Mouse (Mus musculus): ENCODE data around the gene Tac2. TPM values are rescaled to one million over a fixed set of nuclear protein-coding genes. Genes with fewer than 3 reads are reported as not detected.

Tac2 gene
- 0.41 and 0.44 TPM in 2 replicates for polyA plus RNA-seq (2014; fragmentation: Nextera tagmentation; extraction: Ambion mirVana)

- H3K4me1 ChIP-seq (replicated peaks; ENCODE audit: control insufficient read depth, insufficient read depth, low read length) = peaks cover 15% of the 10 kb centered on the region
- WGBS = 81% methylated on average over 3 of the region's 3 CpGs
- H3K36me3 ChIP-seq (replicated peaks; ENCODE audit: control insufficient read depth, insufficient read depth) = no peaks in the 10 kb centered on the region
- no peak within 1 kb of the TSS for H3K4me3 ChIP-seq (replicated peaks; ENCODE audit: low read length)
- no peaks in the 10 kb centered on the region for H3K27me3 ChIP-seq (ENCODE audit: control insufficient read depth, insufficient read depth, low read length)
- H3K27ac ChIP-seq = no peak within 1 kb of the TSS
- H3K9ac ChIP-seq = no peak within 1 kb of the TSS
- no peak for DNase-seq (ENCODE audit: low spot score)
- H3K4me2 ChIP-seq (replicated peaks) = no peak within 1 kb of the TSS
- H3K9me3 ChIP-seq (ENCODE audit: control insufficient read depth, low read length) = no peaks in the 10 kb centered on the region
- no peak for ATAC-seq (ENCODE audit: low FRiP score)
Observed at GRCm38 (mm10) chr10:127724178-127724577, at the start of gene Tac2. TSS of gene Tac2 (plus strand) at chr10:127724478.

- peak; percentile 79 for DNase-seq (ENCODE audit: low spot score)
Observed at GRCm38 (mm10) chr10:127674794-127675522, 49.3 kb upstream of the Tac2 start.

GRCm38 (mm10) chr10:127675859-127676398 is 48.3 kb upstream of the Tac2 start:
- Histone ChIP-seq H3K9me3 (ENCODE audit: control insufficient read depth, low read length) (no peaks in the 10 kb centered on the region), H3K27ac (peak overlapping the region; percentile 44; the same call in 1 of the 2 replicates), H3K9ac (peak overlapping the region; percentile 51; the same call in 1 of the 2 replicates), H3K36me3 (replicated peaks; ENCODE audit: control insufficient read depth, insufficient read depth) (no peaks in the 10 kb centered on the region), H3K4me3 (replicated peaks; ENCODE audit: low read length) (peak overlapping the region; percentile 81), H3K4me2 (replicated peaks) (peak overlapping the region; percentile 91), H3K4me1 (replicated peaks; ENCODE audit: control insufficient read depth, insufficient read depth, low read length) (peaks cover 10% of the 10 kb centered on the region), H3K27me3 (ENCODE audit: control insufficient read depth, insufficient read depth, low read length) (no peaks in the 10 kb centered on the region)
- ATAC-seq (ENCODE audit: low FRiP score) (no peak), DNase-seq (ENCODE audit: low spot score) (no peak)
- 56% methylated on average over 5 of the region's 5 CpGs for WGBS

More at GRCm38 (mm10) chr10:127674794-127675522, 49.3 kb upstream of the Tac2 start:
- no peak; the same call in 1 of the 2 replicates for ATAC-seq (ENCODE audit: low FRiP score)
- Histone ChIP-seq H3K4me1 (replicated peaks; ENCODE audit: control insufficient read depth, insufficient read depth, low read length) (peaks cover 10% of the 10 kb centered on the region), H3K27ac (no peak overlapping the region), H3K4me2 (replicated peaks) (no peak overlapping the region), H3K36me3 (replicated peaks; ENCODE audit: control insufficient read depth, insufficient read depth) (no peaks in the 10 kb centered on the region), H3K9me3 (ENCODE audit: control insufficient read depth, low read length) (no peaks in the 10 kb centered on the region), H3K27me3 (ENCODE audit: control insufficient read depth, insufficient read depth, low read length) (no peaks in the 10 kb centered on the region), H3K9ac (no peak overlapping the region), H3K4me3 (replicated peaks; ENCODE audit: low read length) (no peak overlapping the region)
- 87% methylated on average over 8 of the region's 8 CpGs for WGBS

- Histone ChIP-seq H3K27me3 (ENCODE audit: control insufficient read depth, insufficient read depth, low read length) (no peaks in the 10 kb centered on the region), H3K4me2 (replicated peaks) (peak overlapping the region; percentile 91), H3K27ac (peak overlapping the region; percentile 44), H3K9ac (peak overlapping the region; percentile 64), H3K4me3 (replicated peaks; ENCODE audit: low read length) (peak overlapping the region; percentile 81), H3K36me3 (replicated peaks; ENCODE audit: control insufficient read depth, insufficient read depth) (no peaks in the 10 kb centered on the region), H3K9me3 (ENCODE audit: control insufficient read depth, low read length) (no peaks in the 10 kb centered on the region), H3K4me1 (replicated peaks; ENCODE audit: control insufficient read depth, insufficient read depth, low read length) (peaks cover 10% of the 10 kb centered on the region)
- ATAC-seq (ENCODE audit: low FRiP score) (peak; percentile 97), DNase-seq (ENCODE audit: low spot score) (peak; percentile 97)
- WGBS = under 1% methylated on average over 71 of the region's 71 CpGs
Observed at GRCm38 (mm10) chr10:127676691-127677548, 47.4 kb upstream of the Tac2 start.

- ATAC-seq (ENCODE audit: low FRiP score) = no peak
- WGBS = 17% methylated on average over 14 of the region's 14 CpGs
Observed at GRCm38 (mm10) chr10:127677591-127678336, 46.5 kb upstream of the Tac2 start.

GRCm38 (mm10) chr10:127679208-127679607 is 45.1 kb upstream of the Tac2 start:
- no peak overlapping the region for H3K4me2 ChIP-seq (replicated peaks)
- no peaks in the 10 kb centered on the region for H3K9me3 ChIP-seq (ENCODE audit: control insufficient read depth, low read length)
- peaks cover 10% of the 10 kb centered on the region for H3K4me1 ChIP-seq (replicated peaks; ENCODE audit: control insufficient read depth, insufficient read depth, low read length)
- ATAC-seq (ENCODE audit: low FRiP score) (no peak), DNase-seq (ENCODE audit: low spot score) (no peak)
- 88% methylated on average over 1 of the region's 1 CpGs for WGBS
- no peak overlapping the region for H3K9ac ChIP-seq
- no peak overlapping the region for H3K4me3 ChIP-seq (replicated peaks; ENCODE audit: low read length)
- H3K36me3 ChIP-seq (replicated peaks; ENCODE audit: control insufficient read depth, insufficient read depth) = no peaks in the 10 kb centered on the region
- H3K27me3 ChIP-seq (ENCODE audit: control insufficient read depth, insufficient read depth, low read length) = no peaks in the 10 kb centered on the region
- no peak overlapping the region for H3K27ac ChIP-seq

More at GRCm38 (mm10) chr10:127677591-127678336, 46.5 kb upstream of the Tac2 start:
- Histone ChIP-seq H3K9me3 (ENCODE audit: control insufficient read depth, low read length) (no peaks in the 10 kb centered on the region), H3K27me3 (ENCODE audit: control insufficient read depth, insufficient read depth, low read length) (no peaks in the 10 kb centered on the region), H3K4me2 (replicated peaks) (peak overlapping the region; percentile 91), H3K27ac (no peak overlapping the region), H3K36me3 (replicated peaks; ENCODE audit: control insufficient read depth, insufficient read depth) (no peaks in the 10 kb centered on the region), H3K9ac (peak overlapping the region; percentile 64), H3K4me1 (replicated peaks; ENCODE audit: control insufficient read depth, insufficient read depth, low read length) (peaks cover 10% of the 10 kb centered on the region), H3K4me3 (replicated peaks; ENCODE audit: low read length) (peak overlapping the region; percentile 81)
- peak; percentile 77 for DNase-seq (ENCODE audit: low spot score)

- ATAC-seq (ENCODE audit: low FRiP score) (no peak), DNase-seq (ENCODE audit: low spot score) (no peak)
- Histone ChIP-seq H3K4me2 (replicated peaks) (no peak overlapping the region), H3K9me3 (ENCODE audit: control insufficient read depth, low read length) (no peaks in the 10 kb centered on the region), H3K4me1 (replicated peaks; ENCODE audit: control insufficient read depth, insufficient read depth, low read length) (peaks cover 10% of the 10 kb centered on the region), H3K27me3 (ENCODE audit: control insufficient read depth, insufficient read depth, low read length) (no peaks in the 10 kb centered on the region), H3K27ac (no peak overlapping the region), H3K4me3 (replicated peaks; ENCODE audit: low read length) (no peak overlapping the region), H3K36me3 (replicated peaks; ENCODE audit: control insufficient read depth, insufficient read depth) (no peaks in the 10 kb centered on the region), H3K9ac (no peak overlapping the region)
- 89% methylated on average over 3 of the region's 3 CpGs for WGBS
Observed at GRCm38 (mm10) chr10:127679881-127680280, 44.4 kb upstream of the Tac2 start.

- Histone ChIP-seq H3K27me3 (ENCODE audit: control insufficient read depth, insufficient read depth, low read length) (no peaks in the 10 kb centered on the region), H3K36me3 (replicated peaks; ENCODE audit: control insufficient read depth, insufficient read depth) (no peaks in the 10 kb centered on the region), H3K27ac (no peak overlapping the region), H3K4me2 (replicated peaks) (no peak overlapping the region), H3K9me3 (ENCODE audit: control insufficient read depth, low read length) (no peaks in the 10 kb centered on the region), H3K9ac (no peak overlapping the region), H3K4me1 (replicated peaks; ENCODE audit: control insufficient read depth, insufficient read depth, low read length) (0 out of 2 replicates have a peak, but pooled peaks cover 4% of the 10 kb centered on the region), H3K4me3 (replicated peaks; ENCODE audit: low read length) (no peak overlapping the region)
- ATAC-seq (ENCODE audit: low FRiP score) (no peak), DNase-seq (ENCODE audit: low spot score) (no peak)
- WGBS = 93% methylated on average over 6 of the region's 6 CpGs
Observed at GRCm38 (mm10) chr10:127682886-127683285, 41.4 kb upstream of the Tac2 start.

All from hindbrain, embryonic 14.5 days (tissue).